Mouse (Mus musculus) C2C12 (cell line): ENCODE data around the gene Fth1. TPM values are rescaled to one million over a fixed set of nuclear protein-coding genes. Genes with fewer than 3 reads are reported as not detected.
"Not testable (repeated sequence)": the region's sequence is repeated elsewhere in the genome, so short reads cannot be mapped to it uniquely, and the experiment has no call there.

Source experiments
- H3K27me3 ChIP-seq: one replicate; pipeline ENCODE4 v1.6.1; 2011; ENCODE audit not compliant: control insufficient read depth, insufficient read depth, insufficient read length
- H3K36me3 ChIP-seq: one replicate; pipeline ENCODE4 v1.6.1; 2011; ENCODE audit not compliant: control insufficient read depth, insufficient read depth
- H3K4me3 ChIP-seq: one replicate; pipeline ENCODE4 v1.5.1; 2011; ENCODE audit warnings: mild to moderate bottlenecking, control low read depth; ENCODE audit not compliant: poor library complexity, insufficient read depth, severe bottlenecking
- H3K79me2 ChIP-seq: one replicate; pipeline ENCODE4 v1.6.1; 2011; ENCODE audit not compliant: control insufficient read depth, insufficient read depth
- H3K79me3 ChIP-seq: one replicate; pipeline ENCODE4 v1.6.1; 2011; ENCODE audit warnings: low read depth, control low read depth
- H3ac ChIP-seq: one replicate; pipeline ENCODE3; 2011; ENCODE audit warnings: low read depth; ENCODE audit not compliant: control insufficient read depth, insufficient read length
- CEBPB ChIP-seq: IDR thresholded peaks from one replicate; pipeline ENCODE4 v1.6.1; 2011; ENCODE audit warnings: low read depth, mild to moderate bottlenecking, control low read depth, moderate library complexity
- CTCF ChIP-seq: IDR thresholded peaks from one replicate; pipeline ENCODE4 v1.5.1; 2011; ENCODE audit not compliant: control insufficient read depth, insufficient read depth, insufficient read length
- FOSL1 ChIP-seq: IDR thresholded peaks from one replicate; pipeline ENCODE4 v1.8.0; 2011; ENCODE audit warnings: mild to moderate bottlenecking, low read length; ENCODE audit not compliant: poor library complexity, insufficient read depth, severe bottlenecking
- MAX ChIP-seq: IDR thresholded peaks from one replicate; pipeline ENCODE4 v1.6.1; 2011; ENCODE audit warnings: mild to moderate bottlenecking, control low read depth
- MYOD1 ChIP-seq: IDR thresholded peaks from one replicate; pipeline ENCODE4 v1.6.1; 2011; ENCODE audit warnings: low read depth; ENCODE audit not compliant: control insufficient read depth, insufficient read length
- MYOG ChIP-seq: IDR thresholded peaks from one replicate; pipeline ENCODE4 v1.6.1; 2011; ENCODE audit not compliant: control insufficient read depth, insufficient read length; ENCODE audit errors: extremely low read depth
- USF1 ChIP-seq: IDR thresholded peaks from one replicate; pipeline ENCODE4 v1.6.1; 2011; ENCODE audit warnings: low read depth, mild to moderate bottlenecking, control low read depth, moderate library complexity
- polyA plus RNA-seq: library from polyadenylated mRNA; unstranded; fragments of >200 nt; fragmentation: generic; extraction: Trizol; gene quantifications from one replicate; pipeline ENCODE4 v1.2.1, GENCODE M21; 2012; ENCODE audit warnings: missing spikeins

Gene Fth1
- polyA plus RNA-seq, 1 experiment, result 4,975 TPM

- Histone ChIP-seq H3K4me3 (no peak overlapping the region), H3K79me3 (no peaks in the 10 kb centered on the region), H3ac (no peak overlapping the region), H3K27me3 (no peaks in the 10 kb centered on the region), H3K36me3 (no peaks in the 10 kb centered on the region), H3K79me2 (no peaks in the 10 kb centered on the region)
- TF ChIP-seq CTCF (no peak), MYOD1 (no peak), MAX (no peak), CEBPB (no peak), USF1 (no peak), MYOG (no peak), FOSL1 (no peak)
These were observed 14.1 kb upstream of the Fth1 start for GRCm38 (mm10) chr19:9966096-9966867.

DNA sequence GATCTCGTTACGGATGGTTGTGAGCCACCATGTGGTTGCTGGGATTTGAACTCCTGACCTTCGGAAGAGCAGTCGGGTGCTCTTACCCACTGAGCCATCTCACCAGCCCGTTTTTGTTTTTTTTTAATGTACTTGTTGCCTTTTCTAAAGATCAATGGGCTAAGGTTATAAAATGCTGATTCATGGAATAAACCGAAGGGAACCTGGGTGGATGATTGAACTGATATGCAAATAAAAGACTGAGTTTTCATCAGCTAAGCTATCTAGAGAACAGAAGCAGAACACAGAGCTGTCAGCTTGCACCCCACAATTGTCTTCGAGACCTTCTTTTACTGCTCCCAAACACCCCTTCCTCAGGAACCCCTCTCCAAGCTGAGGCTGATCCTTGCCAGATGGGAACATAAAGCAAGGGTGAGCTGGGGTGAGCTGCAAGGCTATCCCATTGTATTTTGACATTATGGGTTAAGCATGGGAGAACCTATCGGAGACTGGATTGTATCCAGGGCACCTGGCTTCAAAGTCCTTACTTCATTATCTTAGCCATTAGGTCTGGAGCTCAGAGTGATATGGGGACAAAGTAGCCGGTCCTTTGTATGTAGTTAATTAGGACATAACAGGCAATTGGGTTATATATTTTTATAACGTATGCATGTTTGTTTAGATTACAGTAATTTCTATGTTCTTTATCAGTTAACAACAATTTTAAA is 12.2 kb upstream of the Fth1 start:
- no peaks in the 10 kb centered on the region for H3K27me3 ChIP-seq
- TF ChIP-seq USF1 (no peak), MYOG (no peak), MYOD1 (no peak), CEBPB (no peak), CTCF (no peak), MAX (no peak), FOSL1 (no peak)
- H3K36me3 ChIP-seq, result no peaks in the 10 kb centered on the region
- no peak overlapping the region for H3ac ChIP-seq
- H3K4me3 ChIP-seq, result no peak overlapping the region
- H3K79me3 ChIP-seq, result no peaks in the 10 kb centered on the region
- no peaks in the 10 kb centered on the region for H3K79me2 ChIP-seq

GRCm38 (mm10) chr19:9974853-9975252 is 5.5 kb upstream of the Fth1 start:
- not testable (repeated sequence) for H3K79me3 ChIP-seq, H3K79me2 ChIP-seq, H3K4me3 ChIP-seq, H3K27me3 ChIP-seq, H3ac ChIP-seq, H3K36me3 ChIP-seq

DNA sequence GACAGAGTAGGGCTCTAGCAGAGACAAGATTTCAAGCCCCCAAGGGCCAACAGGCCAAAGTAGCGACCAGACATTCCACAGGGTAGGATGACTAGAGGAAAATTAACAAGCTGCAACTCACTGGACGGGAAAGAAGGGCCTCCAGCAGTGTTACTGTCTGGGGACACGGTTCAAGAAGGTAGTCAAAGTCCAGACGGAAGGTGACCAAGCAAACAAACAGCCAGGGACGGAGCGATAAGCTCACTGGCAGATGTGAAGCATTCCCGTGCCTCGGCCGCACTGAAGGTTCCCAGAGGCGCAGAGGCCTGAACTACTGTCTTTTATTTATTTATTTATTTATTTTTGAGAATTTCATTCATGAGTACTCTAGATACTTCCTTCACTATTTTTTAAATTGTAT is 3.3 kb upstream of the Fth1 start:
- Histone ChIP-seq H3K36me3 (no peaks in the 10 kb centered on the region), H3K79me2 (peaks cover 7% of the 10 kb centered on the region), H3K79me3 (peaks cover 2% of the 10 kb centered on the region), H3K27me3 (no peaks in the 10 kb centered on the region), H3K4me3 (no peak overlapping the region), H3ac (no peak overlapping the region)
- TF ChIP-seq MYOG (no peak), MAX (no peak), FOSL1 (no peak), CEBPB (no peak), CTCF (no peak), USF1 (no peak), MYOD1 (no peak)

DNA sequence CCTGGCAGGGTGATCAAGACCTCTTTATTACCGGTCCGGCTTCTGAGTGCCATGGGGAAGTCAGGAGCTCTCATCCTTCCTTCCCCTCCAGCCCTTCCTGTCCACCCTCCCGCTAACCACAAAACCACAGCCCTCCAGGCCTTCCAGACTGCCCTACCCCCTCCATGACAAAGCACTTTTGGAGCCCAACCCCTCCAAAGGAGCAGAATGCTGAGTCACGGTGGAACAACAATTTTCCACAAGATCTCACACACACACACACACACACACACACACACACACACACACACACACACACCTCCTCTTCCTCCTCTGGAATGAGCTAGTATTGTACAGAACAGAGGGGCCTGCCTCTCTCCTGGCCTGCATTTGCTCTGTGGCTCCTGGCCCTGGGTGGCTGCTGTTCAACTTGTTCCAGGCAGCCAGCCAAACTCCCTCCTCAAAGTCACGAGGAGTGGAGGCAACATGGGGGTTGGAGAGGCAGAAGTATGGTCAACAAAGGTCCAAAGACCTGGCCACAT is 1.9 kb upstream of the Fth1 start:
- TF ChIP-seq USF1, result peak; percentile 62
- no peak for TF ChIP-seq CTCF
- no peak overlapping the region for H3ac ChIP-seq
- peaks cover 9% of the 10 kb centered on the region for H3K79me3 ChIP-seq
- H3K79me2 ChIP-seq, result peaks cover 21% of the 10 kb centered on the region
- H3K27me3 ChIP-seq, result no peaks in the 10 kb centered on the region
- peaks cover 6% of the 10 kb centered on the region for H3K36me3 ChIP-seq
- H3K4me3 ChIP-seq, result no peak overlapping the region

- Histone ChIP-seq H3K79me2 (peaks cover 28% of the 10 kb centered on the region), H3K36me3 (peaks cover 13% of the 10 kb centered on the region), H3K27me3 (no peaks in the 10 kb centered on the region), H3K4me3 (no peak overlapping the region), H3ac (no peak overlapping the region), H3K79me3 (peaks cover 16% of the 10 kb centered on the region)
- TF ChIP-seq CTCF, result no peak
- TF ChIP-seq USF1, result no peak
- no peak for TF ChIP-seq FOSL1
- TF ChIP-seq MYOD1, result no peak
- TF ChIP-seq CEBPB, result no peak
- no peak for TF ChIP-seq MYOG
- TF ChIP-seq MAX, result no peak
These were observed 1.2 kb upstream of the Fth1 start for GRCm38 (mm10) chr19:9979156-9979555.
